Mouse (Mus musculus) cortical plate, adult 2 months (tissue): ENCODE results near the gene Agbl5.

Source experiments
- CTCF ChIP-seq: fragments of 200-500 bp; IDR thresholded peaks from 2 replicates; pipeline ENCODE4 v1.5.1; 2011; ENCODE audit warnings: mild to moderate bottlenecking, control low read depth, low read length; ENCODE audit not compliant: insufficient read depth; ENCODE audit errors: extremely low read depth
- POLR2A ChIP-seq: fragments of 200-500 bp; IDR thresholded peaks from 2 replicates; pipeline ENCODE4 v1.6.1; 2011; ENCODE audit warnings: mild to moderate bottlenecking, low read length, control low read depth; ENCODE audit not compliant: insufficient read depth; ENCODE audit errors: extremely low read depth

DNA sequence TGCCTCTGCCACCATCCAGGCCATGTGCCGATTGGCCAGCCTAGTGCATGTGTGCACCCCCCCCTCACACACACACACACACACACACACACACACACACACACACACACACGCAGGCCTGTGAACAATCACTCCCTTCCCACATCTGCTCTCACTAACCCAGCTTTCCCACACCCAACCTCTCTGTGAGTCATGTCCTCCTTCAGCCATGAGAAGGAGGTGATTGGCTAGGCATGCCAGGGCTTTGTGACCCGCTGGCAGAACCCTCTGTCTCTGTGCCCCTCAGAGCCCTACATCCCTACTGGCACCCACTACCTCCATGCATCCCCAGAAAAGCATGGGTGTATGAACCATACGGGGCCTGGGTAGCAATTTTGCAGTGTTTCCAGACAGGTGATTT lies 35.0 kb upstream of the Agbl5 start:
- TF ChIP-seq CTCF (no peak), POLR2A (no peak)
